Mouse (Mus musculus): Measurements from ENCODE around the gene Znrf4.

Gene Znrf4

GRCm38 (mm10) chr17:56464345-56464744 is 47.9 kb downstream of the Znrf4 start:
- no peak for DNase-seq

GRCm38 (mm10) chr17:56463500-56463899 is 48.7 kb downstream of the Znrf4 start:
- DNase-seq = no peak

- no peak for DNase-seq
Measured at GRCm38 (mm10) chr17:56462835-56463455, 49.3 kb downstream of the Znrf4 start.

- DNase-seq = peak; percentile 98
Measured at GRCm38 (mm10) chr17:56461771-56462743, 50.2 kb downstream of the Znrf4 start.
